Mouse (Mus musculus): ENCODE data around the gene Lrrc32. TPM values are rescaled to one million over a fixed set of nuclear protein-coding genes. Genes with fewer than 3 reads are reported as not detected.
A peak's percentile ranks its signal among the peaks of the same experiment; 100 is the strongest.

Lrrc32 gene
- polyA plus RNA-seq, 1 experiment from 2014 or later: 6.9 TPM

- no peak for ATAC-seq
- no peak for TF ChIP-seq CTCF (IDR thresholded peaks at IDR 0.05; ENCODE audit: low read depth)
- WGBS: 100% methylated on average over 1 of the region's 1 CpGs
These were observed 8.6 kb upstream of the Lrrc32 start for GRCm38 (mm10) chr7:98480481-98480880.

GRCm38 (mm10) chr7:98481066-98481734, 7.9 kb upstream of the Lrrc32 start:
- peak; percentile 99 for TF ChIP-seq CTCF (IDR thresholded peaks at IDR 0.05; ENCODE audit: low read depth)
- Histone ChIP-seq H3K4me2 (replicated peaks; ENCODE audit: low read depth) (no peak overlapping the region), H3K36me3 (ENCODE audit: control insufficient read depth, insufficient read depth) (no peaks in the 10 kb centered on the region), H3K4me3 (ENCODE audit: low read depth, low read length) (no peak overlapping the region), H3K27ac (ENCODE audit: low read depth, low read length) (no peak overlapping the region), H3K9ac (ENCODE audit: low read depth, low read length) (no peak overlapping the region), H3K27me3 (replicated peaks; ENCODE audit: control insufficient read depth, insufficient read depth, low read length) (0 out of 2 replicates have a peak, but pooled peaks cover 3% of the 10 kb centered on the region), H3K4me1 (replicated peaks; ENCODE audit: control insufficient read depth, insufficient read depth, low read length) (peaks cover 7% of the 10 kb centered on the region; the same call in 1 of the 2 replicates), H3K9me3 (ENCODE audit: control insufficient read depth) (no peaks in the 10 kb centered on the region)
- 21% methylated on average over 9 of the region's 9 CpGs for WGBS
- ATAC-seq: peak; percentile 26; the same call in 1 of the 2 replicates

More at GRCm38 (mm10) chr7:98480481-98480880, 8.6 kb upstream of the Lrrc32 start:
- Histone ChIP-seq H3K27ac (ENCODE audit: low read depth, low read length) (no peak overlapping the region), H3K9ac (ENCODE audit: low read depth, low read length) (no peak overlapping the region), H3K27me3 (replicated peaks; ENCODE audit: control insufficient read depth, insufficient read depth, low read length) (0 out of 2 replicates have a peak, but pooled peaks cover 3% of the 10 kb centered on the region), H3K9me3 (ENCODE audit: control insufficient read depth) (no peaks in the 10 kb centered on the region), H3K4me1 (replicated peaks; ENCODE audit: control insufficient read depth, insufficient read depth, low read length) (peaks cover 7% of the 10 kb centered on the region; the same call in 1 of the 2 replicates), H3K4me3 (ENCODE audit: low read depth, low read length) (no peak overlapping the region), H3K4me2 (replicated peaks; ENCODE audit: low read depth) (no peak overlapping the region), H3K36me3 (ENCODE audit: control insufficient read depth, insufficient read depth) (no peaks in the 10 kb centered on the region)

DNA sequence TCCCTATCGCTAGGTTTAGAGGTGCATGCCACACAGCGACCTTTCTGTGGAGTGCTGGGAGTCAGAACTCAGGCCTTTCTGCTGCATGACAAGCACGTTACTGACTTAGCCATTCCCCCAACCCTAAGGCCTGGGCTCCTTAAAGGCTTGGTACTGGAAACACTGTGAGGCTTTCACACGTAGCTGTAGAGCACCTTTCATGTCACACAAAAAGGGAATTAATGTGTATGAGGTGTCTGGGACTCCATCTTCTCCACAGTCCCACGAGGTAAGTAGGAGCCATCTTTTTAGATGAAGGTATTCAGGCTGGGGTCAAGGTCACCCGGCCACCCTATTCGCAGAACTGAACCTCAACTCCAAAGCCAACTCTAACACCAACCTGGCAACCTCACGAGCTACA, 7.2 kb upstream of the Lrrc32 start:
- 88% methylated on average over 8 of the region's 8 CpGs for WGBS
- no peak overlapping the region for H3K27ac ChIP-seq (ENCODE audit: low read depth, low read length)

DNA sequence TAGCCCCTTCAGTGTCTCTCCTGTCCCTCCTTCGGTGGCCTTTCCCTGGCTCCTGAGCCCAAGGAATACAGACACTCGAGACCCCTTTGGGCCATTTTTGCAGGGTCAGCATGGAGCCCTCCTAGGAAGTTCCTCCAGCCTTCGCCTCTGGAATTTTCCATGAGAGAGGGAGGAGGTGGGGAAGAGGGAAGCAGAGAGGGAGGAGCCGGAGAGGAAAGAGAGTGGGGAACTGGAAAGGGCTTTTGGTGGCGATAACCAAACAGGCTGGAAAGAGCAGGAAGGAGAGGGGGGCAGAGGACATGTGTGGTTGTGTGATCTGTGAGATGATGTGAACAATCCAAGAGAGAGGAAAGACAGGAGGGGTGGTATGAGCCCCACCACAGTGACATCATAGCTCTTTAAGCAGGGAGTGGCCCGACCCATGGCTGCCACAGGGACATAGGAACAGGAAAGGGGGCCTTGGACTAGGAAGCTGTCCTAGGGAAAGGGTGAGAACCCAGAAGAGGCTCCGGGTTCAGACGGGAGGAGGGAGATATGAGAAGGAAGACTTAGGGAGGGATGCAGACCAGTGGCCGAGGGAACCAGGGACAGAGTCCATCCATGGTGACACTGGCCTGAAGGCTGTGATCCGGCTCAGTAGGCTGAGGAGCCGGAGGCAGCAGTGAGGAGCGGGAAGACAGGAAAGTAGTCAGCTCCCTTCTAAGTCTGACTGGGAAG, 6.4 kb upstream of the Lrrc32 start:
- 0 out of 2 replicates have a peak, but pooled peaks cover 3% of the 10 kb centered on the region for H3K27me3 ChIP-seq (replicated peaks; ENCODE audit: control insufficient read depth, insufficient read depth, low read length)
- H3K4me1 ChIP-seq (replicated peaks; ENCODE audit: control insufficient read depth, insufficient read depth, low read length): peaks cover 7% of the 10 kb centered on the region; the same call in 1 of the 2 replicates
- H3K4me2 ChIP-seq (replicated peaks; ENCODE audit: low read depth): peak overlapping the region; percentile 30; the same call in 1 of the 2 replicates
- no peaks in the 10 kb centered on the region for H3K9me3 ChIP-seq (ENCODE audit: control insufficient read depth)
- H3K27ac ChIP-seq (ENCODE audit: low read depth, low read length): 0 out of 2 replicates have a peak overlapping the region, but pooled peaks have one; percentile 28
- peak overlapping the region; percentile 22; the same call in 1 of the 2 replicates for H3K9ac ChIP-seq (ENCODE audit: low read depth, low read length)
- no peaks in the 10 kb centered on the region for H3K36me3 ChIP-seq (ENCODE audit: control insufficient read depth, insufficient read depth)
- no peak for TF ChIP-seq CTCF (IDR thresholded peaks at IDR 0.05; ENCODE audit: low read depth)
- ATAC-seq: no peak; the same call in 1 of the 2 replicates
- H3K4me3 ChIP-seq (ENCODE audit: low read depth, low read length): no peak overlapping the region
- WGBS: 52% methylated on average over 12 of the region's 12 CpGs

More for the DNA sequence above, 7.2 kb upstream of the Lrrc32 start:
- H3K36me3 ChIP-seq (ENCODE audit: control insufficient read depth, insufficient read depth): no peaks in the 10 kb centered on the region
- 0 out of 2 replicates have a peak, but pooled peaks cover 3% of the 10 kb centered on the region for H3K27me3 ChIP-seq (replicated peaks; ENCODE audit: control insufficient read depth, insufficient read depth, low read length)
- TF ChIP-seq CTCF (IDR thresholded peaks at IDR 0.05; ENCODE audit: low read depth): no peak
- no peak overlapping the region for H3K4me3 ChIP-seq (ENCODE audit: low read depth, low read length)
- no peaks in the 10 kb centered on the region for H3K9me3 ChIP-seq (ENCODE audit: control insufficient read depth)
- no peak overlapping the region for H3K4me2 ChIP-seq (replicated peaks; ENCODE audit: low read depth)
- peaks cover 7% of the 10 kb centered on the region; the same call in 1 of the 2 replicates for H3K4me1 ChIP-seq (replicated peaks; ENCODE audit: control insufficient read depth, insufficient read depth, low read length)
- H3K9ac ChIP-seq (ENCODE audit: low read depth, low read length): no peak overlapping the region
- no peak for ATAC-seq

- Histone ChIP-seq H3K9ac (ENCODE audit: low read depth, low read length) (peak overlapping the region; percentile 22; the same call in 1 of the 2 replicates), H3K36me3 (ENCODE audit: control insufficient read depth, insufficient read depth) (no peaks in the 10 kb centered on the region), H3K27me3 (replicated peaks; ENCODE audit: control insufficient read depth, insufficient read depth, low read length) (0 out of 2 replicates have a peak, but pooled peaks cover 3% of the 10 kb centered on the region), H3K27ac (ENCODE audit: low read depth, low read length) (0 out of 2 replicates have a peak overlapping the region, but pooled peaks have one; percentile 28), H3K4me1 (replicated peaks; ENCODE audit: control insufficient read depth, insufficient read depth, low read length) (peaks cover 7% of the 10 kb centered on the region; the same call in 1 of the 2 replicates), H3K9me3 (ENCODE audit: control insufficient read depth) (no peaks in the 10 kb centered on the region), H3K4me3 (ENCODE audit: low read depth, low read length) (no peak overlapping the region), H3K4me2 (replicated peaks; ENCODE audit: low read depth) (peak overlapping the region; percentile 30; the same call in 1 of the 2 replicates)
- ATAC-seq: no peak
- 26% methylated on average over 8 of the region's 8 CpGs for WGBS
- TF ChIP-seq CTCF (IDR thresholded peaks at IDR 0.05; ENCODE audit: low read depth): 0 out of 2 replicates have a peak, but pooled peaks have one; percentile 5
These were observed 5.8 kb upstream of the Lrrc32 start for GRCm38 (mm10) chr7:98483268-98483607.

DNA sequence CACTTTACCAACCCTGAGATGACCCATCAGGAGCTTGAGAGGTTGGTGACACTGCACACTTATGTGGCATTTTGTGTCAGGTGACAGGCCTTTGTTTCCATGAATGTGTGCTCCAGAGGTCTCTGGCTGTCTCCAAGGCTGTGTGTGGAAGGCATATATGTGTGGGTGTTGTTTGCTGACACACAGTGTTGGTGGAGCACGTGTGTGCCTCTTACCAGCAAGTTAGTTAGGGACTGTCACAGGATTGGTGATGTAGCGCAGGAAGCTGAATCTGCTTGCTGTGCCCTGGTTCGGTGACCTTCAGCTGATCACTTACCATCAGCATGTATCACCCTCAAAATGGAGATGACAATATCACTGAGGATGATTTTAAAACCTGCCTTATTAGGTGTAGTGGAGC, 4.2 kb upstream of the Lrrc32 start:
- H3K9me3 ChIP-seq (ENCODE audit: control insufficient read depth): no peaks in the 10 kb centered on the region
- H3K27ac ChIP-seq (ENCODE audit: low read depth, low read length): no peak overlapping the region
- WGBS: 89% methylated on average over 3 of the region's 3 CpGs
- ATAC-seq: no peak
- TF ChIP-seq CTCF (IDR thresholded peaks at IDR 0.05; ENCODE audit: low read depth): no peak
- no peak overlapping the region for H3K4me2 ChIP-seq (replicated peaks; ENCODE audit: low read depth)
- no peak overlapping the region for H3K9ac ChIP-seq (ENCODE audit: low read depth, low read length)
- no peaks in the 10 kb centered on the region for H3K36me3 ChIP-seq (ENCODE audit: control insufficient read depth, insufficient read depth)
- H3K27me3 ChIP-seq (replicated peaks; ENCODE audit: control insufficient read depth, insufficient read depth, low read length): 0 out of 2 replicates have a peak, but pooled peaks cover 3% of the 10 kb centered on the region
- H3K4me1 ChIP-seq (replicated peaks; ENCODE audit: control insufficient read depth, insufficient read depth, low read length): peaks cover 7% of the 10 kb centered on the region; the same call in 1 of the 2 replicates
- H3K4me3 ChIP-seq (ENCODE audit: low read depth, low read length): no peak overlapping the region

All from intestine, postnatal 0 days (tissue).